Mouse (Mus musculus): Measurements from ENCODE around the gene Dppa3. TPM values are rescaled to one million over a fixed set of nuclear protein-coding genes. Genes with fewer than 3 reads are reported as not detected.
A peak's percentile ranks its signal among the peaks of the same experiment; 100 is the strongest.

The Dppa3 gene
- total and polyA plus RNA-seq, 3 experiments, result not detected

DNA sequence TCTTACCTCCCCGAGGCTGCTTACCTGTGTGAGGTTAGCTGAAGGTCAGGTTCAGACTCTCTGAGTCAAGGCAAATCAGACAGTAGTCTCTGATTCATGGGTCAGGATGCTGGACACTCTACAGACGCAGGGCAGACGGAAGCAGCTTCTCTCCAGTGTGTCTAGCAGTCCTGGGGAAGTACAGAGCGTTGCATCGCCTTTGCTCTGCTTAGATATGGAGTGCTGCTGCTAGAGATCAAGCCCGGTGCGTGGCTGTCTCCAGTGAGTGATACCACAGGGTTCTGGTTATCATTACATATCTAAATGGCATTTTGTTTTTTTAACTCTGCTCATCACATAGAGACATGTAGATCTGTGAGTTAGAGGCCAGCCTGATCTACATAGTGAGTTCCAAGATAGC is 29.6 kb upstream of the Dppa3 start:
- TF ChIP-seq EP300 (IDR thresholded peaks at IDR 0.05; ENCODE audit: insufficient read depth, low read depth, low read length) (no peak), POLR2A (IDR thresholded peaks at IDR 0.05; ENCODE audit: insufficient read depth, low read depth, low read length) (no peak), CTCF (IDR thresholded peaks at IDR 0.05) (no peak)
- no peak overlapping the region for H3K4me3 ChIP-seq
- 66% methylated on average over 7 of the region's 7 CpGs for WGBS
- peaks cover 6% of the 10 kb centered on the region for H3K36me3 ChIP-seq (ENCODE audit: control insufficient read depth, insufficient read depth, low read length)
- H3K79me2 ChIP-seq (replicated peaks; ENCODE audit: control insufficient read depth, insufficient read depth, low read length), result no peaks in the 10 kb centered on the region
- DNase-seq, result no peak
- intact Hi-C loops (cut with DNase I), result no loop called here
- H3K27me3 ChIP-seq (ENCODE audit: control insufficient read depth, insufficient read depth, low read length), result no peaks in the 10 kb centered on the region
- no peak overlapping the region for H3K27ac ChIP-seq
- no peak overlapping the region for H3K9ac ChIP-seq (ENCODE audit: low read depth, low read length)
- H3K4me1 ChIP-seq (ENCODE audit: control insufficient read depth, insufficient read depth, low read length), result peaks cover 3% of the 10 kb centered on the region; the same call in 1 of the 2 replicates

DNA sequence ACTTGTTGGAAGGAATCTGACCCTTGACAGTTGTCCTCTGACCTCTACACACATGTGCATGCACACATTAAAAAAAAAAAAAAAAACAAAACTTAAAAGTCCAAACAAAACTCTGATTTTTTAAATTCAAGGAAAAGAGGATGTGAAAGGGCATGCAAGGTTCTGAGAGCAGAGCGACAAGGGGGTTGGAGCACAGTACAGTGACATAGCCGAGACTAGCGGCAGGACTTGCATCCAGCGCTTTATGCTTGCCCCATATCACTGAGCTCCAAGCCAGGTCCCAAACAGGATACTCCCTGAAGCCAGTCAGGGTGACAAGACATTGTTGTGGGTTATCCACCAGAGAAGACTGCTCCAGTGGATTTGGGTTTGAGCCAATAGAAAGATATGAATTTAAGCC is 28.2 kb upstream of the Dppa3 start:
- intact Hi-C loops (cut with DNase I), result no loop called here
- peaks cover 6% of the 10 kb centered on the region for H3K36me3 ChIP-seq (ENCODE audit: control insufficient read depth, insufficient read depth, low read length)
- H3K27me3 ChIP-seq (ENCODE audit: control insufficient read depth, insufficient read depth, low read length), result no peaks in the 10 kb centered on the region
- no peak overlapping the region for H3K9ac ChIP-seq (ENCODE audit: low read depth, low read length)
- WGBS, result 66% methylated on average over 4 of the region's 4 CpGs
- TF ChIP-seq CTCF (IDR thresholded peaks at IDR 0.05), result no peak
- TF ChIP-seq POLR2A (IDR thresholded peaks at IDR 0.05; ENCODE audit: insufficient read depth, low read depth, low read length), result no peak
- no peak for TF ChIP-seq EP300 (IDR thresholded peaks at IDR 0.05; ENCODE audit: insufficient read depth, low read depth, low read length)
- H3K4me3 ChIP-seq, result no peak overlapping the region
- DNase-seq, result peak in 1 of 2 experiments; percentile 21
- H3K4me1 ChIP-seq (ENCODE audit: control insufficient read depth, insufficient read depth, low read length), result peaks cover 3% of the 10 kb centered on the region; the same call in 1 of the 2 replicates
- peak overlapping the region; percentile 38; the same call in 1 of the 2 replicates for H3K27ac ChIP-seq
- no peaks in the 10 kb centered on the region for H3K79me2 ChIP-seq (replicated peaks; ENCODE audit: control insufficient read depth, insufficient read depth, low read length)

DNA sequence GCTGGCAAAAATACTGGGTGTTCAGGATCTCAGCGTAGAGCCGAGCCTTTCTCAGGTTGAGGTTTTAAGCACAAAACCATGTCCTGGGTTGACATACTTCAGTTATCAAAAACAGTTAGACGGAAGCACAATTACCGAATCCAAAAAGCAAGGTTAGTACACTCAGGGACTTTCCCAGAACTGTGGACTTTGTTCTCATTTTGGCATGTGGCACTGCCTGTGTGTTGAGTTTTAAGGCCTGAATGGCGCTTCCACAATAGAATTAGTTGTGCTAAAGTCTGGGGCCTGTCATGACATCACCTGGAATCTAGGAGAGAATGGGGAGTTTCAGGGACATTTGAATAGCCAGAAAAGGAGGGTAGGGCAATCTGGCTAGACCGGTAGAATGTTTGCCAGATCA is 27.8 kb upstream of the Dppa3 start:
- H3K4me1 ChIP-seq (ENCODE audit: control insufficient read depth, insufficient read depth, low read length), result peaks cover 3% of the 10 kb centered on the region; the same call in 1 of the 2 replicates
- 43% methylated on average over 6 of the region's 6 CpGs for WGBS
- no peak for DNase-seq

DNA sequence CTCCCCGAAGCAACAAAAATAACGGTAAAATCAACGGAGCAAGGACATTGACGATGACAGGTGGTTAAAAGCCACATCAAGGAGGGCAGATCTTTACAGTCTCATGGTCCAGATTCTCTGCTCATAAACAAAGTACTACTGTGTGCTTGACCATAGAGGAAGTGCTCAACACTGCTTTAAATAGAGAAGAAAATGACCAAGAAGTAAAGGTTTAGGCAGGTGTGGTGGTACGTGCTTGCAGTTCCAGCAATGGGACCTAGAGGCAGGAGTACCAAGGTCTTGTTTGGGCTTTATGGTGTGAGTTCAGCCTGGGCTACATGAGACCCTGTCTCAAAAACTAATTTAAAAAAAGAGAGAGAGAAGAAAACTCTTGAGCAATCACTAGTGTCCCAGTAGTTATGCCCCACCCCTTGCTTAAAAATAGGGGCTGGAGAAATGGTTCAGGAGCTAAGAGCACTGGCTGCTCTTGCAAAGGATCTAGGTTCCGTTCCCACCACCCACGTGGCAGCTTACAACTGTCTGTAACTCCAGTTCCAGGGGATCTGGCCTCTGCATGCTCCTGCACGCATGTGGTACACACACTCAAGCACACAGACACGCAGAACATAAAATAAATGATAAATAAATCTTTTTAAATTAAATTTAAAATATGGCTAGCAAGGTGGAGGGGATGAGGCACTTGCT is 27.0 kb upstream of the Dppa3 start:
- DNase-seq, result peak in 1 of 2 experiments; percentile 23
- peaks cover 3% of the 10 kb centered on the region; the same call in 1 of the 2 replicates for H3K4me1 ChIP-seq (ENCODE audit: control insufficient read depth, insufficient read depth, low read length)
- no peaks in the 10 kb centered on the region for H3K79me2 ChIP-seq (replicated peaks; ENCODE audit: control insufficient read depth, insufficient read depth, low read length)
- no peak overlapping the region for H3K4me3 ChIP-seq
- H3K27ac ChIP-seq, result peak overlapping the region; percentile 38; the same call in 1 of the 2 replicates
- peaks cover 6% of the 10 kb centered on the region for H3K36me3 ChIP-seq (ENCODE audit: control insufficient read depth, insufficient read depth, low read length)
- intact Hi-C loops (cut with DNase I), result no loop called here
- H3K27me3 ChIP-seq (ENCODE audit: control insufficient read depth, insufficient read depth, low read length), result no peaks in the 10 kb centered on the region
- 88% methylated on average over 9 of the region's 9 CpGs for WGBS
- TF ChIP-seq EP300 (IDR thresholded peaks at IDR 0.05; ENCODE audit: insufficient read depth, low read depth, low read length), result no peak
- no peak for TF ChIP-seq CTCF (IDR thresholded peaks at IDR 0.05)
- TF ChIP-seq POLR2A (IDR thresholded peaks at IDR 0.05; ENCODE audit: insufficient read depth, low read depth, low read length), result no peak
- no peak overlapping the region; the same call in 1 of the 2 replicates for H3K9ac ChIP-seq (ENCODE audit: low read depth, low read length)

More for the DNA sequence above, 27.8 kb upstream of the Dppa3 start:
- intact Hi-C loops (cut with DNase I), result no loop called here
- H3K27me3 ChIP-seq (ENCODE audit: control insufficient read depth, insufficient read depth, low read length), result no peaks in the 10 kb centered on the region
- peak overlapping the region; percentile 23; the same call in 1 of the 2 replicates for H3K9ac ChIP-seq (ENCODE audit: low read depth, low read length)
- no peak overlapping the region for H3K4me3 ChIP-seq
- H3K27ac ChIP-seq, result peak overlapping the region; percentile 38
- TF ChIP-seq EP300 (IDR thresholded peaks at IDR 0.05; ENCODE audit: insufficient read depth, low read depth, low read length) (no peak), CTCF (IDR thresholded peaks at IDR 0.05) (no peak), POLR2A (IDR thresholded peaks at IDR 0.05; ENCODE audit: insufficient read depth, low read depth, low read length) (no peak)
- no peaks in the 10 kb centered on the region for H3K79me2 ChIP-seq (replicated peaks; ENCODE audit: control insufficient read depth, insufficient read depth, low read length)
- H3K36me3 ChIP-seq (ENCODE audit: control insufficient read depth, insufficient read depth, low read length), result peaks cover 6% of the 10 kb centered on the region

DNA sequence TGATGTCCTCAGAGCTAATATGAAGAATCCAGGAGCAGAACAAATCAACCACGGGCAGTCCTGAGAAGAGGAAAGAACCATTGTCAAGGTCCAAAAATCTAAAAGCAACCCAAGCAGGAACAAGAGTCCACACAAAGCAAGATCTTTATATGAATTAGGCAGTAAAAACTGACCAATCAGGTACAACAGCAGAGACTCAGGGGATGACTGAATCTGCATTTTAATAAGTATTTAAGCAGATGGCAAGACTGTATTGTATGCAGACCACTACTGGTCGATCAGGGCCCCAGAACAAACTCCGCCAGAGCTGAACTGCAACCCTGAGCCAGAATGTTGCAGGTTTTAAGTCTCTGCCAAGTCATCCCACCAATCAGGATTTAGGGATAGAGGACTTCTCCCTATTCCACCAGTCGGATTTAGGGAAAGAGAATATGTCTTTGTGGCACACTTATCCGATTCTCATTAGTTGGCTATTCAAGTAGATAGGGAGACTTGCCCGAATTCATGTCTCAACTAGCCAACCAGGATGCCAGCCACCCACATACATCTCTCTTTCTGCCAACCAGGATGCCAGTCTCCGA is 26.1 kb upstream of the Dppa3 start:
- Histone ChIP-seq H3K4me1 (ENCODE audit: control insufficient read depth, insufficient read depth, low read length) (peaks cover 3% of the 10 kb centered on the region; the same call in 1 of the 2 replicates), H3K9ac (ENCODE audit: low read depth, low read length) (no peak overlapping the region), H3K27ac (peak overlapping the region; percentile 9; the same call in 1 of the 2 replicates), H3K27me3 (ENCODE audit: control insufficient read depth, insufficient read depth, low read length) (no peaks in the 10 kb centered on the region), H3K4me3 (no peak overlapping the region), H3K36me3 (ENCODE audit: control insufficient read depth, insufficient read depth, low read length) (peaks cover 6% of the 10 kb centered on the region), H3K79me2 (replicated peaks; ENCODE audit: control insufficient read depth, insufficient read depth, low read length) (no peaks in the 10 kb centered on the region)
- WGBS, result 62% methylated on average over 7 of the region's 7 CpGs
- no peak for TF ChIP-seq POLR2A (IDR thresholded peaks at IDR 0.05; ENCODE audit: insufficient read depth, low read depth, low read length)
- TF ChIP-seq CTCF (IDR thresholded peaks at IDR 0.05), result no peak
- no peak for TF ChIP-seq EP300 (IDR thresholded peaks at IDR 0.05; ENCODE audit: insufficient read depth, low read depth, low read length)
- intact Hi-C loops (cut with DNase I), result no loop called here
- DNase-seq, result no peak

DNA sequence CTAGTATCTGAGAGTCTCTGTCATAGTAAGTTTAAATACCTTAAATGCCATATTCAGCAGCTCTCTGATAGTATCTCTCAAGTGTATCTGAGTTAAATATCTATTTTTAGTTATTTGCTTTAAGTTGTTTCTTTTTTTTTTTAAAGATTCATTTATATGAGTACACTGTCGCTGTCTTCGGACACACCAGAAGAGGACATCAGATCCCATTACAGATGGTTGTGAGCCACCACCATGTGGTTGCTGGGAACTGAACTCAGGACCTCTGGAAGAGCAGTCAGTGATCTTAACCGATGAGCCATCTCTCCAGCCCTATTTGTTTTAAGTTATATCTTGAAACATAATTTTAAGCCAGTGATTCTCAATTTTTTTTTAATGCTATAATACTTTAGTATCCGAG is 25.2 kb upstream of the Dppa3 start:
- no peak overlapping the region; the same call in 1 of the 2 replicates for H3K4me3 ChIP-seq
- no peak overlapping the region; the same call in 1 of the 2 replicates for H3K27ac ChIP-seq
- intact Hi-C loops (cut with DNase I), result no loop called here

More for the DNA sequence above, 25.2 kb upstream of the Dppa3 start:
- Histone ChIP-seq H3K9ac (ENCODE audit: low read depth, low read length) (no peak overlapping the region), H3K36me3 (ENCODE audit: control insufficient read depth, insufficient read depth, low read length) (peaks cover 6% of the 10 kb centered on the region), H3K27me3 (ENCODE audit: control insufficient read depth, insufficient read depth, low read length) (no peaks in the 10 kb centered on the region), H3K4me1 (ENCODE audit: control insufficient read depth, insufficient read depth, low read length) (peaks cover 3% of the 10 kb centered on the region; the same call in 1 of the 2 replicates), H3K79me2 (replicated peaks; ENCODE audit: control insufficient read depth, insufficient read depth, low read length) (no peaks in the 10 kb centered on the region)
- TF ChIP-seq EP300 (IDR thresholded peaks at IDR 0.05; ENCODE audit: insufficient read depth, low read depth, low read length), result no peak
- no peak for TF ChIP-seq POLR2A (IDR thresholded peaks at IDR 0.05; ENCODE audit: insufficient read depth, low read depth, low read length)
- no peak for TF ChIP-seq CTCF (IDR thresholded peaks at IDR 0.05)
- WGBS, result 82% methylated on average over 4 of the region's 4 CpGs
- DNase-seq, result no peak

Measured in heart, adult 2 months (tissue).